Mouse (Mus musculus): ENCODE data around the gene Olfr419.

Gene Olfr419

DNA sequence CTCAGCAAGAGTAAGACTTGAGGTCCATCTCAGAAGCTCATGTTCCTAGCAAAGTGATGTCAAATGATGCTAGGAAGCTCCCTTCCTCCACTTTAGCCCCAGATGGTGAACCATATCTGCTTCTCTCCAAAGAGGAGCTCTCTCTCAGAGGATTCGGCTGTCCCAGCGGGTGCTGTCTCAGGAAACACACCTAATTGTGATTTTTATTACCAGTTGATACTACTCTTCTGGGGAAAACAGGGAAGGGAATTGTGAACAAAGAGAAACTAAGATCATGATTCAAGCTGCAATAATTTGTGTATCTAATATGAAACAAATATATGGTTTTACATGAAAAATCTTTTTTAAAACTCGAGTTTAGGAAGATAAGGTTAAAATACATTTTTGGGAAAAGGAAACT is at the start of gene Olfr419:
TSS of gene Olfr419 (minus strand) at position 101 of the 400 bp plus-strand sequence.
- in situ Hi-C loops (cut with MboI; ENCODE audit: low pct_unique_long_range_greater_than_20kb in 1 of 2, low sequenced_read_pairs in 2 of 2, unreplicated experiment in 1 of 2): no loop called here

GRCm38 (mm10) chr1:174270643-174271042 is 18.8 kb upstream of the Olfr419 start:
- in situ Hi-C loops (cut with MboI; ENCODE audit: low pct_unique_long_range_greater_than_20kb in 1 of 2, low sequenced_read_pairs in 2 of 2, unreplicated experiment in 1 of 2): no loop called here

DNA sequence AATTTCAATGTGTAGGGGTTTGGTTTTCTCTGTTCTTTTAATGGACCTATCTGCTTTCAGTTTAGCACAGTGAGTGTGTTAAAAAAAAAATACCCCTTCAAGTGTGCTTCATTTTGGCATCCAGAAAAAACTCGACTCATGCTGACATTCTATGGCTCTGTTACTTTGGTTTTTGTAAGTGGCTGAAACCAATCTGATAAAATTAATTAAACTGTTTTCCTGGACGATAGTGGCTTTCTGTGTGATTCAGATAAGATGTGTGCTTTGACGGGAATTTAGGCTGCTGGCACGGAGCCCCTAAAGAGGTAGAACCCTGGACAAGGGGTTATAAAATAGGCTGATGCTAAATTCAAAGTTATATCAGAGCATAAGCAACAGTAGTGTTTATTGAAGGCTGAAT is 17.3 kb upstream of the Olfr419 start:
- in situ Hi-C loops (cut with MboI; ENCODE audit: low pct_unique_long_range_greater_than_20kb in 1 of 2, low sequenced_read_pairs in 2 of 2, unreplicated experiment in 1 of 2): no loop called here

GRCm38 (mm10) chr1:174267816-174268215 is 16.0 kb upstream of the Olfr419 start:
- in situ Hi-C loops (cut with MboI; ENCODE audit: low pct_unique_long_range_greater_than_20kb in 1 of 2, low sequenced_read_pairs in 2 of 2, unreplicated experiment in 1 of 2): no loop called here

DNA sequence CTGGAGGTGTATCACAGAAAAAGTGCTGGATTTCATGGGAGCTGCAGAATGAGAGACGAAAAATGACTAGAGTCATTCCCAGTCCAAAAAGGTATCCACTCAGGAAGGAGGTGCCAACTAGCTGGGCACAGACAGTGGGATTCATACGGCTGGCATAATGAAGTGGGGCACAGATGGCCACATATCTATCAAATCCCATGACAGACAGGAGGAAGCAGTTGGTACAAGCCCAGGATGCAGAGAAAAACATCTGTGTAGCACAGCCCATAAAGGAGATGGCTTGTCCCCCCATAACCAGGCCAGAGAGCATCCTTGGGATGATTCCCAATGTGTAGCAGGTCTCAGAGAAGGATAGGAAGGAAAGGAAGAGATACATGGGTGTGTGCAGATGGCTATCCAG is 1.5 kb downstream of the Olfr419 start:
- in situ Hi-C loops (cut with MboI; ENCODE audit: low pct_unique_long_range_greater_than_20kb in 1 of 2, low sequenced_read_pairs in 2 of 2, unreplicated experiment in 1 of 2): no loop called here

- in situ Hi-C loops (cut with MboI; ENCODE audit: low pct_unique_long_range_greater_than_20kb in 1 of 2, low sequenced_read_pairs in 2 of 2, unreplicated experiment in 1 of 2): no loop called here
These were observed 4.7 kb downstream of the Olfr419 start for GRCm38 (mm10) chr1:174247170-174247569.

GRCm38 (mm10) chr1:174246080-174246479 is 5.8 kb downstream of the Olfr419 start:
- in situ Hi-C loops (cut with MboI; ENCODE audit: low pct_unique_long_range_greater_than_20kb in 1 of 2, low sequenced_read_pairs in 2 of 2, unreplicated experiment in 1 of 2): no loop called here

DNA sequence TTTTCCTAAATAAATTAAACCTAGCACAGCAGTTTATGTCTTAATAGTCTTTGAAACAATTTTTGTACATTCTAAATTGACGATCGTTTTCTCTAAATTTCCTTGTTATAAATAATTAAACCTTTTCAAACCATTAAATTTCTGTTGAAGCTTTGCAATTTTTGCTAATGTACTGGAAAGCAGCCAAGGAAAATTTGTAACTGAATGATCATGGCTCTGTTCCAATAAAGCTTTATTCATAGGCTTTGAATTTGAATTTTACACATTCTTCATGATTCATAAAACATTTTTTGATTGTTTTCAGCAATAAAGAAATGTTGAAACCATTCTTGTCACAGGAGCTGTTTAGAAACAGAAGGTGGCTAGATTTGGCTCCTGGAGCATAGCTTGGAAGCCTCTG is 7.2 kb downstream of the Olfr419 start:
- in situ Hi-C loops (cut with MboI; ENCODE audit: low pct_unique_long_range_greater_than_20kb in 1 of 2, low sequenced_read_pairs in 2 of 2, unreplicated experiment in 1 of 2): no loop called here

DNA sequence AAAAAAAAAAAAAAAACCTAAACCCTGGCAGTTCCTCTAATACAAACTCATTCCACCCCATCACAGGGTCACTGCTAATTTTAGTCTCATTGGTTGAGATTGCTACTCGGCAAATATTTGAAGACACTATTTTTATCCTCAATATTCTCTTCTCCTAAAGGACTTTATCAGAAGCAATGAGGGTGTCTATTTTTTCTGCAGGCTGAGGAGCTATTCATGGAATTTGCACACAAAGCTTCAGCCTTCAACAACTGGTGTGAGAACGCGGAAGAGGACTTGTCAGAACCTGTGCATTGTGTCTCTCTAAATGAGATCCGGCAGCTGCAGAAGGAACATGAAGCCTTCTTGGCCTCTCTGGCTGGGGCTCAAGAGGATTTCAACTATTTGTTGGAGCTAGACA is 11.9 kb downstream of the Olfr419 start:
- in situ Hi-C loops (cut with MboI; ENCODE audit: low pct_unique_long_range_greater_than_20kb in 1 of 2, low sequenced_read_pairs in 2 of 2, unreplicated experiment in 1 of 2): no loop called here

GRCm38 (mm10) chr1:174216528-174217204 is 35.2 kb downstream of the Olfr419 start:
- in situ Hi-C loops (cut with MboI; ENCODE audit: low pct_unique_long_range_greater_than_20kb in 1 of 2, low sequenced_read_pairs in 2 of 2, unreplicated experiment in 1 of 2): loop anchor here in 1 of 2 experiments (25.0 kb wide), 1 partner anchor 221 kb away; the partner anchor contains the start of gene Olfr220

- in situ Hi-C loops (cut with MboI; ENCODE audit: low pct_unique_long_range_greater_than_20kb in 1 of 2, low sequenced_read_pairs in 2 of 2, unreplicated experiment in 1 of 2): loop anchor here in 1 of 2 experiments (25.0 kb wide), 1 partner anchor 222 kb away; the partner anchor contains the start of gene Olfr220
These were observed 36.4 kb downstream of the Olfr419 start for GRCm38 (mm10) chr1:174215270-174216038.

DNA sequence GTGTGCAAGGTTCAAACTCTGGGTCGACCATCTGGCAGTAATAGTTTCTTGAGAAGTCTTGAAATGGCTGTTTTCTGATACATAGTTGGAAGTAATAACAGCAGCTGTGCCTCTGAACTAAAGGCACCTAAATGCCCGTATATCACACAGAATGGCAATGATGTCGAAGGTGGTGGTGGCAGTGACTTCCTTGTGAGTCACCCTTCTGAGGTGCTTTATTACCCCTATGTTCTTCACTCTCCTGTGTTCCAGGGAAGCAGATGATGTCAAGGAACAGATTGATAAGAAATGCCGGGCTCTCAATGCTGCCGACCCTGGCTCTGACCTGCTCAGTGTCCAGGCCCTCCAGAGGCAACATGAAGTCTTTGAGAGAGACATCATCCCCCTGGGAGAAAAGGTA is 39.6 kb downstream of the Olfr419 start:
- in situ Hi-C loops (cut with MboI; ENCODE audit: low pct_unique_long_range_greater_than_20kb in 1 of 2, low sequenced_read_pairs in 2 of 2, unreplicated experiment in 1 of 2): loop anchor here in 1 of 2 experiments (25.0 kb wide), 1 partner anchor 225 kb away; the partner anchor contains the start of gene Olfr220

GRCm38 (mm10) chr1:174204699-174205098 is 47.2 kb downstream of the Olfr419 start:
- in situ Hi-C loops (cut with MboI; ENCODE audit: low pct_unique_long_range_greater_than_20kb in 1 of 2, low sequenced_read_pairs in 2 of 2, unreplicated experiment in 1 of 2): loop anchor here in 1 of 2 experiments (25.0 kb wide), 1 partner anchor 233 kb away; the partner anchor contains the start of gene Olfr220

Measured in mouse embryonic stem cell (cell line).